Mouse (Mus musculus) limb, embryonic 11.5 days (tissue): ENCODE measurements around the gene Mthfd1. TPM values are rescaled to one million over a fixed set of nuclear protein-coding genes. Genes with fewer than 3 reads are reported as not detected.

Experiments used
- ATAC-seq: fragments of 200-750 bp; cut with Nextera tagmentation; 2 replicates; pipeline ENCODE4 v1.8.0; 2017; ENCODE audit warnings: low read depth; ENCODE audit not compliant: insufficient number of reproducible peaks, low FRiP score, low TSS enrichment
- DNase-seq: peaks from one replicate; pipeline ENCODE4 v3.0.0-alpha.2; 2015; ENCODE audit warnings: low spot score
- H3K27ac ChIP-seq: fragments of 300-500 bp; sonication (generic); replicated peaks from 2 replicates; pipeline ENCODE4 v1.5.1; 2014; ENCODE audit warnings: low read depth, mild to moderate bottlenecking, low read length
- H3K27me3 ChIP-seq: fragments of 300-500 bp; sonication (generic); 2 replicates; pipeline ENCODE4 v1.6.1; 2014; ENCODE audit warnings: mild to moderate bottlenecking, low read length, mixed read lengths; ENCODE audit not compliant: control insufficient read depth, insufficient read depth
- H3K36me3 ChIP-seq: fragments of 300-500 bp; sonication (generic); 2 replicates; pipeline ENCODE4 v1.6.1; 2014; ENCODE audit warnings: mild to moderate bottlenecking, low read length, moderate library complexity, mixed read lengths; ENCODE audit not compliant: control insufficient read depth, insufficient read depth
- H3K4me1 ChIP-seq: fragments of 300-500 bp; sonication (generic); 2 replicates; pipeline ENCODE4 v1.6.1; 2014; ENCODE audit warnings: low read length, mixed read lengths; ENCODE audit not compliant: control insufficient read depth, insufficient read depth
- H3K4me2 ChIP-seq: fragments of 300-500 bp; sonication (generic); 2 replicates; pipeline ENCODE4 v1.6.1; 2014; ENCODE audit warnings: low read depth, mild to moderate bottlenecking, moderate library complexity; ENCODE audit not compliant: severe bottlenecking
- H3K4me3 ChIP-seq: fragments of 300-500 bp; sonication (generic); 2 replicates; pipeline ENCODE4 v1.5.1; 2014; ENCODE audit warnings: low read depth, low read length
- H3K9ac ChIP-seq: fragments of 300-500 bp; sonication (generic); 2 replicates; pipeline ENCODE4 v1.6.1; 2014; ENCODE audit warnings: mild to moderate bottlenecking, low read length
- H3K9me3 ChIP-seq: fragments of 300-500 bp; sonication (generic); 2 replicates; pipeline ENCODE4 v1.6.1; 2016; ENCODE audit warnings: low read length; ENCODE audit not compliant: control insufficient read depth
- WGBS: fragments of 180-500 bp; shearing (Covaris S2); extraction: QIAGEN DNeasy Blood & Tissue Kit; methylation state at CpG from one replicate; pipeline ENCODE4 v1.1.7; 2014; 5-methylcytosine and 5-hydroxymethylcytosine counted together
- polyA plus RNA-seq: library from polyadenylated mRNA; unstranded; fragments of >200 nt; fragmentation: Nextera tagmentation; extraction: Ambion mirVana; gene quantifications from 2 replicates; pipeline ENCODE4 v1.2.1, GENCODE M21; 2014

Mthfd1 gene
- polyA plus RNA-seq, 1 experiment from 2014 or later, result 80.0 TPM

DNA sequence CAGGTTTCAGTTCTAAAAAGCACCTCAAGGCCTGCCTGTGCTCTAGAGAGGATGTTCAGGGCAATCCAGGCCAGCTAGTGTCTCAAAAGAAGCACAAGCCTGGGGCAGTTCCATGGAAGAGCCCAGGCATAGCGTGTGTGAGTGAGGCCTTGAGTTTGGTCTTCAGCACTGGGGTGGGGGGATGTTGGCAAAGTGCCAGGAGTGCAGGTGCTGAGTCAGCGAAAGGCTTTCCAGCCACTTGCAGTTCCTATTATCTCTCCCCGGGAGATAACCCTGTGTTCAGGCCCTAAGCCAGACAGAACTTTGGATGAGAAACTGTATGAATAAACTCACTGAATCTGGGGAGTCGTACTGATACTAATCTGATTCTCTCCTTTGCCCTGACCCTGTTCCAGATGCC lies 27.0 kb downstream of the Mthfd1 start:
- WGBS, result 91% methylated on average over 4 of the region's 4 CpGs
- Histone ChIP-seq H3K27ac (no peak overlapping the region), H3K4me1 (no peaks in the 10 kb centered on the region), H3K36me3 (peaks cover 7% of the 10 kb centered on the region), H3K9me3 (no peaks in the 10 kb centered on the region), H3K4me2 (no peak overlapping the region), H3K27me3 (no peaks in the 10 kb centered on the region), H3K9ac (no peak overlapping the region), H3K4me3 (no peak overlapping the region)
- no peak for DNase-seq
- no peak for ATAC-seq

DNA sequence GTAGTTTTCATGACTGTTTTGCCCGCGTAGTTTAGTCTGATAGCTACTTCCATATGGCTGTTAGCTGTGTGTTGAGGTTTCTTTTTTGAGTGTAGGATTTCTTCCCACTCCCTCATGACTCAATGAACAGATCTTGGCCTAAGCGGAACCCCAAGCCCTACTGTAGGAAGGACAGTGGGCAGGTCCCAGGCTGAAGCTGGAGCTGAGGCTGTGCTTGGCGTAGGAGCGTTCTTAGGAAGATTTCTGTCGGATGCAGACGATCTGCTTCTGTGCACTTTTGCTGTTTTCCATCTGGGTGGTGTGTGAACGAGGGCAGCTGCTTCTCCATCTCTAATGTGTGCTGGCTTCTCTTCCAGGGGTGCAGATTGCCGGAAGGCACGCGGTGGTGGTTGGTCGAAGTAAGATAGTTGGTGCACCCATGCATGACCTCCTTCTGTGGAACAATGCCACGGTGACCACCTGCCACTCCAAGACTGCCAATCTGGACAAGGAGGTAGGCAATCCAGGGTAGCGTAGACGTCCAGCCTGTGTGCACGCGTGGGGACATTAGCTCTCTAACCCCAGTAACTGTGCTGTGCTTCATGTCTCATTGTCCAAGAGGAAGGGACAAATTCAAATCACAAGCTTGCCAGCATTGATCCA lies 27.6 kb downstream of the Mthfd1 start:
- H3K4me3 ChIP-seq, result no peak overlapping the region
- no peak for DNase-seq
- H3K27me3 ChIP-seq, result no peaks in the 10 kb centered on the region
- no peaks in the 10 kb centered on the region for H3K4me1 ChIP-seq
- H3K36me3 ChIP-seq, result peaks cover 7% of the 10 kb centered on the region
- no peaks in the 10 kb centered on the region for H3K9me3 ChIP-seq
- 94% methylated on average over 17 of the region's 17 CpGs for WGBS
- no peak overlapping the region for H3K4me2 ChIP-seq
- no peak overlapping the region for H3K27ac ChIP-seq
- no peak for ATAC-seq
- no peak overlapping the region for H3K9ac ChIP-seq

DNA sequence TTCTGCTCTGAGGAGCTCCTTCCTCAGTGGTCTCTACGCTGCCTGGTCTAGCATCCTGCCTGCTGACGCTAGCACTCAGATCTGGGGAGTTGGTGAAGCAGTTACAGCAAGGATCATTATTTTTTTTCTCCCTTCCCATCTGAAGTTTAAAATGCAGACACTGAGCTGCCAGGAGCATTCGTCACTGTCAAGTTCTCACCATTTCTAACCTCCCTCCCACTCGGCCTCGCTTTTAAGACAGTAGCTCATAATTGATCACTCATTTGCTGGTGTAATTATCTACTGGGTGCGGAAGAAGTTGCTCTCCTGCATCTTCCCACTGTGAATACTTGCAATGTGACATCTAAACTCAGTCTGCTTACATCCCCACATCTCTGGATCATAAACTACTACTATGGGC lies 30.3 kb downstream of the Mthfd1 start:
- DNase-seq (no peak), ATAC-seq (no peak)
- Histone ChIP-seq H3K36me3 (peaks cover 9% of the 10 kb centered on the region), H3K4me2 (no peak overlapping the region), H3K9ac (no peak overlapping the region), H3K27me3 (no peaks in the 10 kb centered on the region), H3K4me3 (no peak overlapping the region), H3K4me1 (no peaks in the 10 kb centered on the region), H3K27ac (no peak overlapping the region), H3K9me3 (no peaks in the 10 kb centered on the region)
- WGBS, result 73% methylated on average over 6 of the region's 6 CpGs

DNA sequence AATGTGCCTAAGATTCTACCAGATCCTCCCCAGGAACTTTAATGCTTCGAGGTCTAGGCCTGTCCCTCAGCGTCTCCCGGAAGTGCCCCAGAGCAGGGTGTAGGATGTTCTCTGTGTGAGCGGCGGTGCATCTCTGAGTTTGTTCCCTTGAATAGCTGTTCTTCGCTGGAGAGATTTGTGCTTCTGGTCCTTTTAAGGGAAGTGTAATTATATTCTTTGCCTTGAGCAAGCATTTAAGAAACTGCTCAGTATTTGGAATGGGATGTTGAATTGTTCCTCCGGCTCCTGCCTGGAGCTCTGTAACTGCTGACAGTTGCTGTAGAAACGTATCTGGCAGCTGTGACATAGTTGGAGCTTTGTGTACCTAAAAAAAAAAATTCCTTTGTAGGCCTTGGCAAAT lies 32.9 kb downstream of the Mthfd1 start:
- DNase-seq (no peak), ATAC-seq (no peak)
- H3K4me1 ChIP-seq, result no peaks in the 10 kb centered on the region
- H3K4me2 ChIP-seq, result no peak overlapping the region
- no peak overlapping the region for H3K4me3 ChIP-seq
- H3K9me3 ChIP-seq, result no peaks in the 10 kb centered on the region
- H3K27me3 ChIP-seq, result no peaks in the 10 kb centered on the region
- 94% methylated on average over 8 of the region's 8 CpGs for WGBS
- H3K27ac ChIP-seq, result no peak overlapping the region
- no peak overlapping the region for H3K9ac ChIP-seq
- H3K36me3 ChIP-seq, result peaks cover 10% of the 10 kb centered on the region

DNA sequence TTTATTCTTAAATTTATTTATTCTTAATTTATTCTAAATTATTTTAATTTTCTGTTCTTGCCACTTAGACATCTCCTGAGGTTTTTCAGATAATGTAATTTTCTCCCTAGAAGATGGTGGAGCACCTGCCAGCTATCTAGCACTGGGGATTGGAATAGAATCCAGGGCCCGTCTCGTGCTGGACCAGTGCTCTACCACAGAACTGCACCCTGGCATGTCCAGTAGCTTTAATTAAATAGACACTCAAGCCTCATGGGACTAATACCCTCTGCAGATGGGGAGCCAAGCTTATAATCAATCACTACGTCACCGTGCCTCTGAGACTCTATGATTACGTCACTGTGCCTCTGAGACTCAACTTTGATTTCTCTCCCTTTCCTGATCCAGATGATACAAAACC lies 33.4 kb downstream of the Mthfd1 start:
- no peaks in the 10 kb centered on the region for H3K9me3 ChIP-seq
- H3K27ac ChIP-seq, result no peak overlapping the region
- DNase-seq (no peak), ATAC-seq (no peak)
- no peaks in the 10 kb centered on the region for H3K27me3 ChIP-seq
- 90% methylated on average over 5 of the region's 5 CpGs for WGBS
- no peak overlapping the region for H3K4me2 ChIP-seq
- no peaks in the 10 kb centered on the region for H3K4me1 ChIP-seq
- peaks cover 8% of the 10 kb centered on the region for H3K36me3 ChIP-seq
- H3K9ac ChIP-seq, result no peak overlapping the region
- H3K4me3 ChIP-seq, result no peak overlapping the region

DNA sequence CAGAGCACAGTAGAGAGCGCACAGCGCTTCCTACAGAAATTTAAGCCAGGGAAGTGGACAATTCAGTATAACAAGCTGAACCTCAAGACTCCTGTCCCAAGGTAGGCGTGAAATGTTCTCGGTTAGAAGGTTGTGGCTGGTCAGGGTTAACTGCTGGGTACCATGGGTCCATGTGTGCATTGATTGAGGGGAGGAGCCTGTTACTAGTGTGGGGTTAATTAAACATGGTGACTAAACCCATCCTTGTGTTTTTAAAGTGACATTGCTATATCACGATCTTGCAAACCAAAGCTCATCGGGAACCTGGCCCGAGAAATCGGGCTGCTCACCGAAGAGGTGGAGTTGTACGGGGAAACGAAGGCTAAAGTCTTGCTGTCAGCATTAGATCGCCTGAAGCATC lies 34.3 kb downstream of the Mthfd1 start:
- Histone ChIP-seq H3K9me3 (no peaks in the 10 kb centered on the region), H3K4me2 (no peak overlapping the region), H3K27ac (no peak overlapping the region), H3K4me3 (no peak overlapping the region), H3K9ac (no peak overlapping the region), H3K4me1 (no peaks in the 10 kb centered on the region), H3K36me3 (peaks cover 6% of the 10 kb centered on the region), H3K27me3 (no peaks in the 10 kb centered on the region)
- no peak for DNase-seq
- 93% methylated on average over 12 of the region's 12 CpGs for WGBS
- no peak for ATAC-seq

DNA sequence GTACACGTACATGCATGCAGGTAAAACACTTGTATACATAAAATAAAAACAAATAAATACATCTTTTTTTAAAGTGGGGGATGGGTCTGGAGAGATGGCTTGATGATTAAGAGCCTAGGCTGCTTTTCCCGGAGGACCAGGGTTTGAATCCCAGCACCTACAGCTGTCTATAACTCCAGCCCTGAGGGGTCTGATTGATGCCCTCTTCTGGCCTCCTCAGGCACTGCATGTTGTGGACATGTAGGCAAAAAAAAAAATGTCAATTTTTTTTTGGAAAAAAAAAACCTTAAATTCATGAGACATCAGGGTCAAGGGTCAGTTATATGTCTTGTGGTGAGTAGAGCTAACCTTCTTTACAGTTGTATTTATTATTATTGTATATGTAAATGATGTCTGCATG lies 35.2 kb downstream of the Mthfd1 start:
- WGBS, result 82% methylated on average over 2 of the region's 2 CpGs
- Histone ChIP-seq H3K4me2 (no peak overlapping the region), H3K9ac (no peak overlapping the region), H3K9me3 (no peaks in the 10 kb centered on the region), H3K4me1 (no peaks in the 10 kb centered on the region), H3K36me3 (peaks cover 6% of the 10 kb centered on the region), H3K4me3 (no peak overlapping the region), H3K27ac (no peak overlapping the region), H3K27me3 (no peaks in the 10 kb centered on the region)
- ATAC-seq (no peak), DNase-seq (peak; percentile 30)

DNA sequence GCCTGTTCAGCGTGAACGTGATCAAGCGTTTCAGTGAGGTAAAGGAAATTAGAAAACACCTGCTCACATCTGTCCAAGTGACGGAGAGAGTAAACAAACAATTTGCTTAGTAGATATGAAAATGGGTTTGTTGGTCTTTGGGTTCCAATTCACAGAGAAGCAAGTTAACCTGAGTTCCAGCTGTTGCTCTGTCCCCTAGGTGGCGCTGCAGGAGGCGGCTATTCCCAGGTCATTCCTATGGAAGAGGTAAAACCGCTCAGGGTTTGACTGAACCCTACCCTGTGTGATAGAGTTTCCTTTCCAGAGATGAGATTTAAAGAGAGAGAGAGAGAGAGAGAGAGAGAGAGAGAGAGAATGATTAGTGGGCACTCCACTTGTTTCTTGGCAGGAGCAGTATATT lies 38.1 kb downstream of the Mthfd1 start:
- no peak overlapping the region for H3K9ac ChIP-seq
- DNase-seq, result peak; percentile 77
- H3K4me3 ChIP-seq, result no peak overlapping the region
- no peak overlapping the region for H3K27ac ChIP-seq
- peaks cover 8% of the 10 kb centered on the region for H3K36me3 ChIP-seq
- H3K4me2 ChIP-seq, result no peak overlapping the region
- no peaks in the 10 kb centered on the region for H3K4me1 ChIP-seq
- no peaks in the 10 kb centered on the region for H3K27me3 ChIP-seq
- WGBS, result 62% methylated on average over 7 of the region's 7 CpGs
- H3K9me3 ChIP-seq, result no peaks in the 10 kb centered on the region
- ATAC-seq, result no peak

DNA sequence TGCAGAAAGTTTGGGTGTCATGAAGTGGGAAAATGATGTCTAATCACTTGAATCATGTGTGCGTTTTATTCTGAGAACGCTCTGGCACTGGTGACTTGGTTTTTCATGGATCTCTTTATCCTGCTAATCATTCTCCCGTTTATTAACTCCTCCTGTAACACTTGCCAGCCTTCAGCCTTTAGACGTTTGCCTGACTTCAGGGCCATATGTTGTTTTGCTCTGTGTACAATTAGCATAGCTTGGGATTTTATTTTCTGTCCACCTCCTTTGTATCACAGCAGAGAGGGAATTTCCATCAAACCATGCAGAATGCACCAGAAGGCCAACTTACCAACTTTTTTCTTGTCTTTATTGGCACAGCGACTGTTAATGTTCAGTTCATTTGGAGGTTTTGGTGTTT lies 42.7 kb downstream of the Mthfd1 start:
- Histone ChIP-seq H3K36me3 (peaks cover 8% of the 10 kb centered on the region), H3K9me3 (no peaks in the 10 kb centered on the region), H3K27me3 (no peaks in the 10 kb centered on the region), H3K9ac (no peak overlapping the region), H3K4me1 (no peaks in the 10 kb centered on the region), H3K4me3 (no peak overlapping the region), H3K27ac (no peak overlapping the region), H3K4me2 (no peak overlapping the region)
- no peak for ATAC-seq
- DNase-seq, result no peak
- 83% methylated on average over 5 of the region's 5 CpGs for WGBS
